Mouse (Mus musculus): Measurements from ENCODE around the gene Dnah7a.

The Dnah7a gene

GRCm38 (mm10) chr1:53706431-53707361, at the start of gene Dnah7a:
Gene Dnah7a, minus strand, starts transcription at chr1:53706784.
- 8% methylated on average over 42 of the region's 42 CpGs for WGBS

- WGBS: 60% methylated on average over 2 of the region's 2 CpGs
These were observed 46.9 kb upstream of the Dnah7a start for GRCm38 (mm10) chr1:53753501-53753900.

GRCm38 (mm10) chr1:53751144-53751543, 44.6 kb upstream of the Dnah7a start:
- WGBS: 93% methylated on average over 1 of the region's 1 CpGs

GRCm38 (mm10) chr1:53750697-53751096, 44.1 kb upstream of the Dnah7a start:
- WGBS: 90% methylated on average over 7 of the region's 7 CpGs

- 98% methylated on average over 1 of the region's 1 CpGs for WGBS
These were observed 43.3 kb upstream of the Dnah7a start for GRCm38 (mm10) chr1:53749881-53750385.

GRCm38 (mm10) chr1:53748571-53748970, 42.0 kb upstream of the Dnah7a start:
- WGBS: 46% methylated on average over 11 of the region's 11 CpGs

- 81% methylated on average over 5 of the region's 5 CpGs for WGBS
These were observed 39.4 kb upstream of the Dnah7a start for GRCm38 (mm10) chr1:53746001-53746400.

GRCm38 (mm10) chr1:53741742-53742458, 35.3 kb upstream of the Dnah7a start:
- WGBS: 89% methylated on average over 3 of the region's 3 CpGs

GRCm38 (mm10) chr1:53740777-53741336, 34.3 kb upstream of the Dnah7a start:
- 44% methylated on average over 4 of the region's 4 CpGs for WGBS

- WGBS: 52% methylated on average over 4 of the region's 4 CpGs
These were observed 33.6 kb upstream of the Dnah7a start for GRCm38 (mm10) chr1:53740077-53740776.

GRCm38 (mm10) chr1:53736583-53736982, 30.0 kb upstream of the Dnah7a start:
- WGBS: 98% methylated on average over 3 of the region's 3 CpGs

- WGBS: 86% methylated on average over 5 of the region's 5 CpGs
These were observed 22.1 kb upstream of the Dnah7a start for GRCm38 (mm10) chr1:53728489-53729225.

- WGBS: 91% methylated on average over 2 of the region's 2 CpGs
These were observed 20.3 kb upstream of the Dnah7a start for GRCm38 (mm10) chr1:53726883-53727282.

GRCm38 (mm10) chr1:53720601-53721351, 14.2 kb upstream of the Dnah7a start:
- 55% methylated on average over 5 of the region's 5 CpGs for WGBS

- 86% methylated on average over 1 of the region's 1 CpGs for WGBS
These were observed 9.5 kb upstream of the Dnah7a start for GRCm38 (mm10) chr1:53715966-53716515.

GRCm38 (mm10) chr1:53715446-53715845, 8.9 kb upstream of the Dnah7a start:
- WGBS: 4% methylated on average over 4 of the region's 4 CpGs

- WGBS: 12% methylated on average over 3 of the region's 3 CpGs
These were observed 6.8 kb upstream of the Dnah7a start for GRCm38 (mm10) chr1:53713383-53713782.

- WGBS: 86% methylated on average over 9 of the region's 9 CpGs
These were observed 4.5 kb upstream of the Dnah7a start for GRCm38 (mm10) chr1:53711069-53711468.

- WGBS: 84% methylated on average over 5 of the region's 5 CpGs
These were observed 3.0 kb upstream of the Dnah7a start for GRCm38 (mm10) chr1:53709602-53710001.

GRCm38 (mm10) chr1:53704164-53704563, 2.4 kb downstream of the Dnah7a start:
- 96% methylated on average over 5 of the region's 5 CpGs for WGBS
